Mouse (Mus musculus): ENCODE measurements at regions not wholly inside any gene's neighbourhood (a gene's known extent, or its start where the extent isn't known, plus 50 kb on each side); places are given as distances from the start of the nearest gene placed in this dataset.

- whole genome bisulfite sequencing: 75% methylated on average over 9 of the region's 9 CpGs
- no peak for ATAC-seq (ENCODE audit: low FRiP score)
These were observed 68.7 kb upstream of the Adrb1 start for GRCm38 (mm10) chr19:56653292-56653691.

GRCm38 (mm10) chr19:56655330-56655729 lies 66.7 kb upstream of the Adrb1 start:
- Histone ChIP-seq H3K4me2 (no peak overlapping the region), H3K9me3 (replicated peaks) (no peaks in the 10 kb centered on the region), H3K9ac (replicated peaks) (no peak overlapping the region), H3K36me3 (no peaks in the 10 kb centered on the region), H3K4me3 (replicated peaks) (no peak overlapping the region), H3K27ac (replicated peaks) (no peak overlapping the region), H3K4me1 (peaks cover 15% of the 10 kb centered on the region), H3K27me3 (replicated peaks) (no peaks in the 10 kb centered on the region)
- 90% methylated on average over 9 of the region's 9 CpGs for WGBS
- ATAC-seq (ENCODE audit: low FRiP score): no peak

More at GRCm38 (mm10) chr19:56653292-56653691, 68.7 kb upstream of the Adrb1 start:
- Histone ChIP-seq H3K27me3 (replicated peaks) (no peaks in the 10 kb centered on the region), H3K9ac (replicated peaks) (no peak overlapping the region), H3K27ac (replicated peaks) (no peak overlapping the region), H3K9me3 (replicated peaks) (no peaks in the 10 kb centered on the region), H3K4me3 (replicated peaks) (no peak overlapping the region), H3K4me2 (no peak overlapping the region), H3K4me1 (peaks cover 15% of the 10 kb centered on the region), H3K36me3 (no peaks in the 10 kb centered on the region)

GRCm38 (mm10) chr19:56660566-56661199 lies 61.3 kb upstream of the Adrb1 start:
- Histone ChIP-seq H3K4me3 (replicated peaks) (no peak overlapping the region), H3K27me3 (replicated peaks) (no peaks in the 10 kb centered on the region), H3K27ac (replicated peaks) (no peak overlapping the region), H3K9ac (replicated peaks) (no peak overlapping the region), H3K9me3 (replicated peaks) (no peaks in the 10 kb centered on the region), H3K36me3 (no peaks in the 10 kb centered on the region), H3K4me1 (peaks cover 9% of the 10 kb centered on the region; the same call in 1 of the 2 replicates), H3K4me2 (no peak overlapping the region)
- no peak for ATAC-seq (ENCODE audit: low FRiP score)
- 72% methylated on average over 4 of the region's 4 CpGs for WGBS

GRCm38 (mm10) chr19:56663474-56664227 lies 58.3 kb upstream of the Adrb1 start:
- WGBS: 86% methylated on average over 10 of the region's 10 CpGs
- Histone ChIP-seq H3K4me2 (no peak overlapping the region), H3K27me3 (replicated peaks) (no peaks in the 10 kb centered on the region), H3K4me3 (replicated peaks) (no peak overlapping the region), H3K4me1 (peaks cover 9% of the 10 kb centered on the region; the same call in 1 of the 2 replicates), H3K9me3 (replicated peaks) (no peaks in the 10 kb centered on the region), H3K36me3 (no peaks in the 10 kb centered on the region), H3K27ac (replicated peaks) (peak overlapping the region; percentile 54), H3K9ac (replicated peaks) (no peak overlapping the region)
- no peak for ATAC-seq (ENCODE audit: low FRiP score)

- Histone ChIP-seq H3K27me3 (replicated peaks) (no peaks in the 10 kb centered on the region), H3K9ac (replicated peaks) (no peak overlapping the region), H3K4me2 (no peak overlapping the region), H3K27ac (replicated peaks) (peak overlapping the region; percentile 54), H3K4me3 (replicated peaks) (no peak overlapping the region), H3K36me3 (no peaks in the 10 kb centered on the region), H3K9me3 (replicated peaks) (no peaks in the 10 kb centered on the region), H3K4me1 (peaks cover 9% of the 10 kb centered on the region; the same call in 1 of the 2 replicates)
- WGBS: 60% methylated on average over 10 of the region's 10 CpGs
- ATAC-seq (ENCODE audit: low FRiP score): peak; percentile 55; the same call in 1 of the 2 replicates
These were observed 57.7 kb upstream of the Adrb1 start for GRCm38 (mm10) chr19:56664307-56664775.

- Histone ChIP-seq H3K36me3 (no peaks in the 10 kb centered on the region), H3K9me3 (replicated peaks) (no peaks in the 10 kb centered on the region), H3K27ac (replicated peaks) (peak overlapping the region; percentile 54; the same call in 1 of the 2 replicates), H3K9ac (replicated peaks) (no peak overlapping the region), H3K4me2 (no peak overlapping the region), H3K4me3 (replicated peaks) (no peak overlapping the region), H3K4me1 (peaks cover 9% of the 10 kb centered on the region; the same call in 1 of the 2 replicates), H3K27me3 (replicated peaks) (no peaks in the 10 kb centered on the region)
- 60% methylated on average over 7 of the region's 7 CpGs for WGBS
- peak; percentile 28; the same call in 1 of the 2 replicates for ATAC-seq (ENCODE audit: low FRiP score)
These were observed 56.9 kb upstream of the Adrb1 start for GRCm38 (mm10) chr19:56664944-56665663.

GRCm38 (mm10) chr19:56665972-56666371 lies 56.0 kb upstream of the Adrb1 start:
- H3K36me3 ChIP-seq: no peaks in the 10 kb centered on the region
- WGBS: 93% methylated on average over 1 of the region's 1 CpGs

GRCm38 (mm10) chr19:56667903-56668302 lies 54.1 kb upstream of the Adrb1 start:
- 92% methylated on average over 2 of the region's 2 CpGs for WGBS

More at GRCm38 (mm10) chr19:56665972-56666371, 56.0 kb upstream of the Adrb1 start:
- Histone ChIP-seq H3K9ac (replicated peaks) (no peak overlapping the region), H3K4me1 (peaks cover 9% of the 10 kb centered on the region; the same call in 1 of the 2 replicates), H3K4me3 (replicated peaks) (no peak overlapping the region), H3K4me2 (no peak overlapping the region), H3K9me3 (replicated peaks) (no peaks in the 10 kb centered on the region), H3K27me3 (replicated peaks) (no peaks in the 10 kb centered on the region), H3K27ac (replicated peaks) (no peak overlapping the region)
- ATAC-seq (ENCODE audit: low FRiP score): no peak

GRCm38 (mm10) chr19:56668991-56669390 lies 53.0 kb upstream of the Adrb1 start:
- H3K9ac ChIP-seq (replicated peaks): no peak overlapping the region
- no peak overlapping the region for H3K4me3 ChIP-seq (replicated peaks)
- peaks cover 9% of the 10 kb centered on the region; the same call in 1 of the 2 replicates for H3K4me1 ChIP-seq
- no peak overlapping the region for H3K27ac ChIP-seq (replicated peaks)
- H3K27me3 ChIP-seq (replicated peaks): no peaks in the 10 kb centered on the region
- no peak overlapping the region for H3K4me2 ChIP-seq
- H3K36me3 ChIP-seq: no peaks in the 10 kb centered on the region
- WGBS: 59% methylated on average over 7 of the region's 7 CpGs
- no peak for ATAC-seq (ENCODE audit: low FRiP score)
- no peaks in the 10 kb centered on the region for H3K9me3 ChIP-seq (replicated peaks)

More at GRCm38 (mm10) chr19:56667903-56668302, 54.1 kb upstream of the Adrb1 start:
- no peak overlapping the region for H3K4me2 ChIP-seq
- H3K36me3 ChIP-seq: no peaks in the 10 kb centered on the region
- no peak overlapping the region for H3K27ac ChIP-seq (replicated peaks)
- no peak for ATAC-seq (ENCODE audit: low FRiP score)
- no peaks in the 10 kb centered on the region for H3K9me3 ChIP-seq (replicated peaks)
- H3K4me1 ChIP-seq: peaks cover 9% of the 10 kb centered on the region; the same call in 1 of the 2 replicates
- no peak overlapping the region for H3K4me3 ChIP-seq (replicated peaks)
- no peak overlapping the region for H3K9ac ChIP-seq (replicated peaks)
- no peaks in the 10 kb centered on the region for H3K27me3 ChIP-seq (replicated peaks)

- WGBS: 67% methylated on average over 7 of the region's 7 CpGs
- no peak for ATAC-seq (ENCODE audit: low FRiP score)
- Histone ChIP-seq H3K9ac (replicated peaks) (no peak overlapping the region), H3K4me2 (no peak overlapping the region), H3K27ac (replicated peaks) (no peak overlapping the region), H3K27me3 (replicated peaks) (no peaks in the 10 kb centered on the region), H3K9me3 (replicated peaks) (no peaks in the 10 kb centered on the region), H3K36me3 (no peaks in the 10 kb centered on the region), H3K4me1 (0 out of 2 replicates have a peak, but pooled peaks cover 5% of the 10 kb centered on the region), H3K4me3 (replicated peaks) (no peak overlapping the region)
These were observed 52.5 kb upstream of the Adrb1 start for GRCm38 (mm10) chr19:56669468-56669867.

Measured in neural tube, embryonic 15.5 days (tissue).